Mouse (Mus musculus): ENCODE data around the gene Wdr27. TPM values are rescaled to one million over a fixed set of nuclear protein-coding genes. Genes with fewer than 3 reads are reported as not detected.
"Not testable (repeated sequence)": the region's sequence is repeated elsewhere in the genome, so short reads cannot be mapped to it uniquely, and the experiment has no call there.

The Wdr27 gene
- polyA plus RNA-seq, 1 experiment: 51.5 TPM

DNA sequence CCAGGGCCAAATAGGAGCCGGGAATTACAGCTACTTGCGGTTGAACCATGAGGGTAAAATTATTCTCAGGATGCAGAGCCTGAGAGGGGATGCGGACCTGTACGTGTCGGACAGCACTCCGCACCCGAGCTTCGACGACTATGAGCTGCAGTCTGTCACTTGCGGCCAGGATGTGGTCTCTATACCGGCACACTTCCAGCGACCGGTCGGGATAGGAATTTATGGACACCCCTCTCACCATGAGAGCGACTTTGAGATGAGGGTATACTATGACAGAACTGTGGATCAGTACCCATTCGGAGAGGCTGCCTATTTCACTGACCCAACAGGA, 736 bp upstream of the Wdr27 start:
- no peaks in the 10 kb centered on the region for H3K27me3 ChIP-seq (ENCODE audit: control insufficient read depth, insufficient read depth, low read length)
- TF ChIP-seq POLR2A (IDR thresholded peaks at IDR 0.05; ENCODE audit: control insufficient read depth, low read depth, low read length) (no peak), CTCF (IDR thresholded peaks at IDR 0.05; ENCODE audit: control insufficient read depth, insufficient read depth, insufficient replicate concordance, low read depth, low read length) (no peak)
- peak overlapping the region; percentile 89 for H3K4me3 ChIP-seq (ENCODE audit: control insufficient read depth, low read depth, low read length)
- H3K27ac ChIP-seq (ENCODE audit: control insufficient read depth, insufficient read depth, low read depth, low read length): peak overlapping the region; percentile 84
- no peaks in the 10 kb centered on the region; the same call in 1 of the 2 replicates for H3K36me3 ChIP-seq (ENCODE audit: control insufficient read depth, insufficient read depth, low read length)
- peaks cover 5% of the 10 kb centered on the region; the same call in 1 of the 2 replicates for H3K4me1 ChIP-seq (ENCODE audit: control insufficient read depth, insufficient read depth, low read length)

DNA sequence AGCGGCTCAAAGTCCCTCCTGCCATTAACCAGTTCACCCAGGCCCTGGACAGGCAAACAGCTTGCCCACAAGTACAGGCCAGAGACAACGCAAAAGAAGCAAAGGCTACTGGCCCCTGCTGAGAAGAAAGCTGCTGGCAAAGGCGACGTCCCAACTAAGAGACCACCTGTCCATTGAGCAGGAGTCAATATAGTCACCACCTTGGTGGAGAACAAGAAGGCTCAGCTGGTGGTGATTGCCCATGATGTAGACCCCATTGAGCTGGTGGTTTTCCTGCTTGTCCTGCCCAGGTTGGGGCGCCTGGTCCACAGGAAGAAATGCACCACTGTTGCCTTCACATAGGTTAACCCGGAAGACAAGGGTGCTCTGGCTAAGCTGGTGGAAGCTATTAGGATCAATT, 777 bp downstream of the Wdr27 start:
- peak overlapping the region; percentile 89 for H3K4me3 ChIP-seq (ENCODE audit: control insufficient read depth, low read depth, low read length)
- not testable (repeated sequence) for H3K36me3 ChIP-seq (ENCODE audit: control insufficient read depth, insufficient read depth, low read length); H3K4me1 ChIP-seq (ENCODE audit: control insufficient read depth, insufficient read depth, low read length); H3K27me3 ChIP-seq (ENCODE audit: control insufficient read depth, insufficient read depth, low read length); H3K27ac ChIP-seq (ENCODE audit: control insufficient read depth, insufficient read depth, low read depth, low read length)

DNA sequence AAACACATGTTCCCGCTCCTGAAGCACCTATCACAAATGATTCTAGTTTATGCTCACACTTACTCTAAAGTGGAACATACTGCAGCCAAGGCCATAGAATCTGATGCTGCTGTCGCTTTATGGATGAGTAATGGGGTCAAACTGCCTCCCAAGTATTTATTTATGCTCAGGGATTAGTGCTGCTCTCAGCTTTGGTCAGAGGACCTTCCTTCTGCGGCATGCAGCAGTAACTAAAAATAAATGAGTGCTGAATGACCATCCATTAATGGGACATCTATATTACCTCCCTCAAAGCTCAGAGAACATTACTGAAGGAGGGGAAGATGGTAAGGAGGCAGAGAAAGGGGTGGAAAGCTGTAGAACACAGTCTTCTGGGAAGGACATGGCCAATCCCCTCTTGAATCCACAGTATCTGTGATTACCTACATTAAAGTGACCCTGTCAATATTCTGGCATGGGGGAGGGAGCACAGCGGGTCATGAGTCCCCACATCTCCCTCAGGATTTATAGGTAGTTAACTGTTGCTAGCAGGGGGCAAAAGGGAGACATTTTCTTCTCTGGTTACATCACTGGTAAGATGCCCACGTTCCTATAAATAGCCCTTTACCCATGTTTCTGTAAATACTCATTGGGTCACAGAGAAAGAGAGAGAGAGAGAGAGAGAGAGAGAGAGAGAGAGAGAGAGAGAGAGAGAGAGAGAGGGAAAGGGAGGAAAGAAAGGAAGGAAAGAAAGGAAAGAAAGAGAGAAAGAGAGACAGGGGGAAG, 6.9 kb downstream of the Wdr27 start:
- H3K36me3 ChIP-seq (ENCODE audit: control insufficient read depth, insufficient read depth, low read length): no peaks in the 10 kb centered on the region
- no peak for TF ChIP-seq CTCF (IDR thresholded peaks at IDR 0.05; ENCODE audit: control insufficient read depth, insufficient read depth, insufficient replicate concordance, low read depth, low read length)
- TF ChIP-seq POLR2A (IDR thresholded peaks at IDR 0.05; ENCODE audit: control insufficient read depth, low read depth, low read length): no peak

DNA sequence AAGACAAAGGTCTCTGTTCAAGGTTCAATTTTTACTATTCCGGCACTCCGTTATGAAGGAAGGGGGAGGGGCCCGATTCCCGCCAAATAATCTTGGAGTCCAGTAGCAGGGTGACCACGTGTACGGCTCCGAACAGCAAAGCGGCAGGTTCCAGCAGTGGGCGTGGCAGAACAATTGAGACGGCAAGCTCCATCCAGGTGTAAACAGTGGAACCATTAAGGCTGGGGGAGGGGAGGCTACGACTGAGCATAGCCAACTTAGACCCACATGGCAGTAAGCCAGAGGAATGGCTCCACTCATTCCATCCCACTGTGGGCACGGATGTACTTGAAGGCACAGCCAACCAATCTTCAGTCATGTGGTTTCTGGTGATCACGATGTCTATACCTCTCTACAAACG, 7.7 kb downstream of the Wdr27 start:
- H3K27ac ChIP-seq (ENCODE audit: control insufficient read depth, insufficient read depth, low read depth, low read length); H3K4me1 ChIP-seq (ENCODE audit: control insufficient read depth, insufficient read depth, low read length); H3K36me3 ChIP-seq (ENCODE audit: control insufficient read depth, insufficient read depth, low read length); H3K27me3 ChIP-seq (ENCODE audit: control insufficient read depth, insufficient read depth, low read length): not testable (repeated sequence)
- peak overlapping the region; percentile 44 for H3K4me3 ChIP-seq (ENCODE audit: control insufficient read depth, low read depth, low read length)

More for the DNA sequence above, 6.9 kb downstream of the Wdr27 start:
- Histone ChIP-seq H3K27me3 (ENCODE audit: control insufficient read depth, insufficient read depth, low read length) (no peaks in the 10 kb centered on the region), H3K27ac (ENCODE audit: control insufficient read depth, insufficient read depth, low read depth, low read length) (no peak overlapping the region), H3K4me1 (ENCODE audit: control insufficient read depth, insufficient read depth, low read length) (peaks cover 8% of the 10 kb centered on the region), H3K4me3 (ENCODE audit: control insufficient read depth, low read depth, low read length) (peak overlapping the region; percentile 2; the same call in 1 of the 2 replicates)

DNA sequence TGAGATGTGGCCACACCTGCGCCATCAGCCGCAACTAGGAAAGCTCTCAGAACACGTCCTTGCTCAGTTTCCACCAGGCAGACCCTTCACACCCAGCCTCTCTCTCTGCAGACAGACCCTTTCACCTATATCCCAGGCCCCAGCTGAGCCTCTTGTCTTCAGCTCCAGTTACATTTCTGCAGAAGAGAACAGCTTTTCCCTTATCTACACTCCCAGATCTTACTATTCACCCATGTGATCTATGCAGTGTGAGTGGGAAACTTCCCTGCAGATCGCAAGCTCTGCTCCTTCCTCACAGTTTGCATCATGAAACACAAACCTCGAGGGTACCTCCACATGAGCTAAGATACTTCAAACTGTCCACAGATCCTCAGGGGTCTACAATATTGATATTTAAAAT, 11.5 kb downstream of the Wdr27 start:
- Histone ChIP-seq H3K27ac (ENCODE audit: control insufficient read depth, insufficient read depth, low read depth, low read length) (no peak overlapping the region), H3K36me3 (ENCODE audit: control insufficient read depth, insufficient read depth, low read length) (no peaks in the 10 kb centered on the region; the same call in 1 of the 2 replicates), H3K4me3 (ENCODE audit: control insufficient read depth, low read depth, low read length) (no peak overlapping the region), H3K4me1 (ENCODE audit: control insufficient read depth, insufficient read depth, low read length) (peaks cover 8% of the 10 kb centered on the region), H3K27me3 (ENCODE audit: control insufficient read depth, insufficient read depth, low read length) (no peaks in the 10 kb centered on the region)
- TF ChIP-seq CTCF (IDR thresholded peaks at IDR 0.05; ENCODE audit: control insufficient read depth, insufficient read depth, insufficient replicate concordance, low read depth, low read length): no peak
- no peak for TF ChIP-seq POLR2A (IDR thresholded peaks at IDR 0.05; ENCODE audit: control insufficient read depth, low read depth, low read length)

DNA sequence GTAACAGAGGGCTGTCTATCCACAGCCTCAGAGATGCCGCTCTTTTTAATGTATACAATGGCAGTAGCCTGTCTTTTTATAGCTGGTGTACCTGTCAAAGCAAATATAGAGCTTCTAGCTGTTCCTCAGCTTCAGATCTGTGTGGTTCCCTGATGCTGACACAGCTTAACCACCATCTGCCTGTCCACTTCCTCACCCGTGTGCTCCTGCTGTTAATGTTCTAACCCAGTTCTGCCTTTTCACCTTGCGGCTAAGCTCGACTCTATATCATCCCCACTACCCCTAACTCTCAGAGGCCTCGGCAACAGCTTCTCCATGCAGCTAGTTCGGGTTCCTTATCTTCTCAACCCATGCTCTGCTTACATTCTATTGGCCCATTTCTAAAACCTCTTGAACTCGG, 12.3 kb downstream of the Wdr27 start:
- no peak overlapping the region for H3K4me3 ChIP-seq (ENCODE audit: control insufficient read depth, low read depth, low read length)
- H3K27me3 ChIP-seq (ENCODE audit: control insufficient read depth, insufficient read depth, low read length): no peaks in the 10 kb centered on the region
- H3K27ac ChIP-seq (ENCODE audit: control insufficient read depth, insufficient read depth, low read depth, low read length): no peak overlapping the region
- H3K4me1 ChIP-seq (ENCODE audit: control insufficient read depth, insufficient read depth, low read length): peaks cover 8% of the 10 kb centered on the region
- TF ChIP-seq CTCF (IDR thresholded peaks at IDR 0.05; ENCODE audit: control insufficient read depth, insufficient read depth, insufficient replicate concordance, low read depth, low read length): no peak
- TF ChIP-seq POLR2A (IDR thresholded peaks at IDR 0.05; ENCODE audit: control insufficient read depth, low read depth, low read length): no peak
- H3K36me3 ChIP-seq (ENCODE audit: control insufficient read depth, insufficient read depth, low read length): no peaks in the 10 kb centered on the region; the same call in 1 of the 2 replicates

DNA sequence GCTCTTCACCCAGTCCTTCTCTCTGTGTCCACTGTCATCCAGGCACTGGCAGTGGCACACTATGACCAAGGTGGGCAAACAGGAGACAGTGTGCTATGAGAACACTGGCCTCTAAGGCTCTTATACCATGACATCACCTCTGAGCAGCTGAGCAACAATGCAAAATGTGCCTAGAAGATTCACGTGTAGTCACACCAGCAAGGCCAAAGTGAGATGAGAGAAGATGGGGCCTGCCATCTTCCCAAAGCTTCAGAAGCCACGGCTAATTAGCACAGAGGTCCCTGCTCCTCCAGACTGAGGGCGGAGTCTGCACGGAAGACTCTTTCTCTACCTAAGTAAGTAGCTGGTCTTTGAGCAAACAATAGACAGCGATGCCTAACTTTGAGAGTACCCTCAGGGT, 14.3 kb downstream of the Wdr27 start:
- Histone ChIP-seq H3K36me3 (ENCODE audit: control insufficient read depth, insufficient read depth, low read length) (no peaks in the 10 kb centered on the region; the same call in 1 of the 2 replicates), H3K27ac (ENCODE audit: control insufficient read depth, insufficient read depth, low read depth, low read length) (no peak overlapping the region), H3K27me3 (ENCODE audit: control insufficient read depth, insufficient read depth, low read length) (no peaks in the 10 kb centered on the region), H3K4me3 (ENCODE audit: control insufficient read depth, low read depth, low read length) (no peak overlapping the region), H3K4me1 (ENCODE audit: control insufficient read depth, insufficient read depth, low read length) (no peaks in the 10 kb centered on the region)
- no peak for TF ChIP-seq POLR2A (IDR thresholded peaks at IDR 0.05; ENCODE audit: control insufficient read depth, low read depth, low read length)
- no peak for TF ChIP-seq CTCF (IDR thresholded peaks at IDR 0.05; ENCODE audit: control insufficient read depth, insufficient read depth, insufficient replicate concordance, low read depth, low read length)

All from testis, adult 2 months (tissue).